Mouse (Mus musculus) layer of hippocampus, postnatal 10 days (tissue): ENCODE measurements around the gene Bach2. TPM values are rescaled to one million over a fixed set of nuclear protein-coding genes. Genes with fewer than 3 reads are reported as not detected.
A peak's percentile ranks its signal among the peaks of the same experiment; 100 is the strongest.

Experiments used
- DNase-seq, 2 experiments: peaks; one replicate each; pipeline ENCODE4 v3.0.0; 2021; ENCODE audit warnings: low spot score in 2 of 2
- total RNA-seq, 2 experiments: library from RNA; stranded (reverse); gene quantifications; 2 replicates each; pipeline ENCODE4 v1.2.3; 2021

Bach2 gene
- total RNA-seq, 2 experiments from 2014 or later, result 23.8 to 29.4 TPM

- no peak for DNase-seq
These were observed 364.1 kb downstream of the Bach2 start, which contains the start of gene Gja10 for GRCm38 (mm10) chr4:32602660-32603059. Gene Gja10, minus strand, starts transcription at chr4:32602760.

GRCm38 (mm10) chr4:32615034-32615881 is 376.7 kb downstream of the Bach2 start, which contains the start of gene Casp8ap2:
Gene Casp8ap2, plus strand, starts transcription at chr4:32615451.
- peak; percentile 97 to 98 for DNase-seq

GRCm38 (mm10) chr4:32621637-32622036 is 383.0 kb downstream of the Bach2 start:
- DNase-seq, result no peak
